Mouse (Mus musculus) olfactory bulb, adult 2 months (tissue): ENCODE results near the gene Sowahd.

Experiments used
- CTCF ChIP-seq: fragments of 200-500 bp; IDR thresholded peaks from 2 replicates; pipeline ENCODE4 v1.5.1; 2012; ENCODE audit warnings: low read depth, mild to moderate bottlenecking, low read length, moderate library complexity; ENCODE audit not compliant: insufficient read depth
- POLR2A ChIP-seq: fragments of 200-500 bp; IDR thresholded peaks from 2 replicates; pipeline ENCODE4 v1.6.1; 2012; ENCODE audit warnings: mild to moderate bottlenecking, low read depth, low read length, moderate library complexity; ENCODE audit not compliant: insufficient read depth

GRCm38 (mm10) chrX:37023652-37024309 lies 24.9 kb upstream of the Sowahd start:
- TF ChIP-seq POLR2A (no peak), CTCF (no peak)
